Mouse (Mus musculus) fibroblast of lung, adult 2 months (primary cell): ENCODE results near the gene Nceh1.

Source experiments
- DNase-seq: peaks from one replicate; pipeline ENCODE4 v3.0.0-alpha.2; 2011; ENCODE audit warnings: low read depth

Nceh1 gene

DNA sequence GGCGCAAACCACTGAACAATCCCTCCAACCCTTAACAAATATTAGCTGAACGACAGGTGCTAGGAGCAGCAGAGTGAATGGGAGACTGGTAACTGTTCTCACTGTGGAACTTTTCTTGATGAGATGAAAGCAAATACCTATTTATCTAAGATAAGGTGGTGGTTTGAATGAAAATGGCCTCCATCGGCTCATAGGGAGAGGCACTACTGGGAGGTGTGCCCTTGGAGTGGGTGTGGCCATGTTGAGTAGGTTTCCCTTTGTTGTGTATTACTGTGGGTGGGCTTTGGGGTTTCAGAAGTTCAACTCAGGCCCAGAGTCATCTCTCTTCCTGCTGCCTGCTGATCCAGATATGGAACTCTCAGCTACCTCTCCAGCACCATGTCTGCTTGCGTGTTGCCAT lies 8.1 kb downstream of the Nceh1 start:
- DNase-seq: no peak

GRCm38 (mm10) chr3:27191856-27192255 lies 9.1 kb downstream of the Nceh1 start:
- DNase-seq: no peak

- no peak for DNase-seq
Measured at GRCm38 (mm10) chr3:27193844-27194317, 11.1 kb downstream of the Nceh1 start.

GRCm38 (mm10) chr3:27195153-27195552 lies 12.4 kb downstream of the Nceh1 start:
- DNase-seq: no peak

DNA sequence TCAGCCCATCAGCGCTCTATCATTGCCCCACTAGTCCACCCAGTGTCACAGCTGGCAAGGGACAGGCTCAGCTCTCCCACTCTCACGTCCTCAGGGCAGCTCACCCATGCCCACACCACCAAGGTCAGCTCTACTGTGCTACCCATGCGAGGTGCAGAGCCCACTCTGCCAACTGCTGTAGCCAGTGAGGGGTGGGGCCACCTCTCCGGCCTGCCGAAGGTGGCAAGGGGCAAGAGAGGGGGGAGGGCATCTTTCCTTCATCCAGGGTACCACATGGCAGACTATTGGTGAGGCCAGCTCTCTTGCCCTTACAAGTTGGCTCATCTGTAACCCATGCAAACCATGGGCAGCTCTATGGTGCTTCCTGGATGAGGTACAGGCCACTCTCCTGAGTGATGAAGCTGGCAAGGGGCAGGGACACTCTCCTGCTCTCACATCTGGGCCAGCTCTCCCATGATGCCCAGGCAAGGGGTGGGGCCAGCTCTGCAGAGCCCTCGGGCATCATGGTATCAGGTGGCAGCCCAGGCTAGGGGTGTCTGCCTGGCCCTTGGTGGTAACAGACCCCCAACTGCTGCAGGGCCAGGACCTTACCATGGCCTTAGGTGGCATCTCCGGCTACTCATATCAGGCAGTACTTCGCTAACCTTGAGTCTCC lies 12.9 kb downstream of the Nceh1 start:
- no peak for DNase-seq

DNA sequence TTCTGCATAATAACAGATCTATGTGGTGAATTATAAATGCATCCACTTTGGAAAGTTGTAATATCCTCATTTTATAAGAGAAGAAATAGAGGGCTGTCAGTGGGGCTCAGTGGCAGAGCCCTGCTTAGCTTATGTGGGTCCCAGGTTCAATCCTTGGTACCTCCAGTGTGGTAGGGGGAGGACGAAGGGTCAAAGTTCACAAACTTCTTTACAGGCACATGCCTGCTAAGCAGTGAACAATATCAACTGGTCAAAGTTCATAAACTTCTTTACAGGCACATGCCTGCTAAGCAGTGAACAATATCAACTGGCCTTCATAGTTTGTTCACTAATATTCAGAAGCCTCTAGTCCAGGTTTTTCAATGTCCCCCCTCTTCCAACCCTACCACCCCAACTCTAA lies 13.8 kb downstream of the Nceh1 start:
- no peak for DNase-seq

DNA sequence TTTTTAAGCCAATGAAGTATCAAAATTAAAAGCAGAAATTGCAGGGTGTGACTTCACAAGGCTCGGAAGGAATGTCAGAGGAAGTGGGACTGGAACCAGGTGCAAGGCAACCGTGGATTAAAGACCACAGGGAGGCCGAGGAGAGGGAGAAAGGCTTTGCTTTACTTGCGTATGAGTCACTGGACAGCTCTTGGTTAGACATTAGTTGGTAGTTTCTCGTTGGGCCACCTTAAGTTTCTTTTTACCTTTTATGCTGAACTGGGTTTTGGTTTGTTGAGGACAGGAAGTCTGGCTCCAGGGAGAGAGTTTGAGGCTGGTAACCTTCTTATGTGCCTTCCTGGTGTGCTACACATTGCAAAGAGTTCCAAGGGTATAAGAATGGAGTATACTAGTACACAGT lies 15.1 kb downstream of the Nceh1 start:
- no peak for DNase-seq

DNA sequence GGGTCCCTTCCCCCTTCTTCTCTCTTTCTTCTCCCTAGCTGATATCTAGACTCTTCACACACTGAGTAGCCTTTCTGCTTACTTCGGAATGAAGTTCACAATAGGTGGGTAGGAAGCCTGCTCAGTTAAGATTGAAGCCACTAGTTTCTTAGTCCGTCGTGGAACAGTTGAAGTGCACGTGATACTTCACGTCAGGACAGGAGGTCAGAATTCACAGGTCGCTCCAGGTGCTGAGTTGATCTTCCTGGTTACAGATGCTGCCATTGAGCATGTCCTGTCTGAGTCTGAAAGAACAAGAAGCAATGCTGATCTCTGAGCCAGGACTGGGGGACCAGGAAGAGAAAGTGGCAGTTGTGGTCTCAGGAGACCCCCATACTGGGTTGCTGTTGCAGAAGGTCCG lies 16.4 kb downstream of the Nceh1 start:
- DNase-seq: no peak

DNA sequence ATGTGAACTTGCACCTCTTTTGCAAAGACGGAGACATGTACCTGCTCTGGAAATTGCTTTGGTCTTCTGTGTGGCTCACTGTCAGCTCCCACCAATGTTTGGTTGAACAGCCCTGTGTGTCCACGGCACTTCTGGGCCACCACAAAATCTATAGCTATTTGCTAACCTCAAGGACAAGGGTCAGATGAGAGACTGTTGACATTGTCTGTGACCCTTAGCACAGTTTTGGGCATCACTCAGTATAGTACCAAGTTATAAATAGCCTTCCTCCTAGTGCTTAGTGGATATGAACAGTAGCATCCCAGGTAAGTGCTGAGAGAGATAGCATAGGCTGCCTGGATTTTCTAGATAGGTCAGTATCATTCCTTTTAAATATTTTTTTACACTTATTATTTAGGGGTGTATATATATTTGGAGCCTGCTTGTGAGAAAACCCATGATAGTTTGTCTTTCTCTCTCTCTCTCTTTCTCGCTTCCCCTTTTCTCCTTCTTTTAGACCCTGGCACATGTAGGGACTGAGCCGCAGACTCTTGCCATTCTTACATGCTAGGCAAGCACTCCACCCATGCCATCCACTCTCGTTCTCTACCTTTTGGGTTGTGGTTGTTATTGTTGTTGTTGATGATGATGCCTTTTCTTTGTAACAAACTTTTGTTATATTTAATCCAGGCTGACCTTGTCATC lies 19.1 kb downstream of the Nceh1 start:
- no peak for DNase-seq

DNA sequence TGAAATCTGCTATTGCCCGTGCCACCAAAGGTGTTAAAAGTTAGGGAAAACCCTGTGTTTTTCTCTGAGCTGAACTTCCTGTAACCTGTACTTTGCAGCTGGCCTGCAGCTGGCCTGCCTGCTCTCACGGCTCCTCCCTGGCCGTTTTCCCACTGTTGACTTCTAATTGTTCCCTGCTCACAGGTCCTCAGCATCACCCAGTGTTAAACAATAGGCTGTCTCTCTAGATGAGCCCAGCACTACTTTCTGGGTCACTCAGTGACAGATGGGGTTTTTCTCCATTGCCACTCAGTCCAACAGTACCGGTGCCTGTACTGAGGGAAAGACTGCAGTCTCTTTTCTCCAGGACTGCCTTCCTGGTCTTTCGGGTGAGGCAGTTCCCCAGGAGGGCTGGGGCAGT lies 22.3 kb downstream of the Nceh1 start:
- DNase-seq: no peak

GRCm38 (mm10) chr3:27205514-27206220 lies 22.9 kb downstream of the Nceh1 start:
- DNase-seq: no peak

GRCm38 (mm10) chr3:27206221-27206560 lies 23.4 kb downstream of the Nceh1 start:
- DNase-seq: no peak

- no peak for DNase-seq
Measured at GRCm38 (mm10) chr3:27206577-27206976, 23.8 kb downstream of the Nceh1 start.

DNA sequence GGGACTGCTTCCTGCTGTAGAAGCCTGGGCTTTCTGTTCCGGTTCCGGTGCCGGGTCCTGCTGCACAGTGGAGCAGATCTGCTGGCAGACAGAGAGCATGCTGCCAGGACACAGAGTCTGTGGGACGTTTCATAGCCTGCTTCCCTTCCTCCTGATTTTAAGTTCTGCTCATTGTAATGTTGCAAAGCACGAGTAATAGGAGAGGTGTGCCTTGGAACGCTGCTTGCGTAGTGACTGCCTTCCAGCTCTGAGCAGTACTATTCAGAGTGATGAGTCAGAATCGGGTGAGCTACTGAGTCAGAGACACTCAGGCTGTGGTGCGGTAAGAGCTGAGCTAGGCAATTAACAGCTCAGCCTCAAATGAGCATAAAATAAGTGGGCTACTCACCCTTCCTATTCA lies 26.9 kb downstream of the Nceh1 start:
- DNase-seq: peak; percentile 92

- DNase-seq: no peak
Measured at GRCm38 (mm10) chr3:27210271-27210670, 27.5 kb downstream of the Nceh1 start.

DNA sequence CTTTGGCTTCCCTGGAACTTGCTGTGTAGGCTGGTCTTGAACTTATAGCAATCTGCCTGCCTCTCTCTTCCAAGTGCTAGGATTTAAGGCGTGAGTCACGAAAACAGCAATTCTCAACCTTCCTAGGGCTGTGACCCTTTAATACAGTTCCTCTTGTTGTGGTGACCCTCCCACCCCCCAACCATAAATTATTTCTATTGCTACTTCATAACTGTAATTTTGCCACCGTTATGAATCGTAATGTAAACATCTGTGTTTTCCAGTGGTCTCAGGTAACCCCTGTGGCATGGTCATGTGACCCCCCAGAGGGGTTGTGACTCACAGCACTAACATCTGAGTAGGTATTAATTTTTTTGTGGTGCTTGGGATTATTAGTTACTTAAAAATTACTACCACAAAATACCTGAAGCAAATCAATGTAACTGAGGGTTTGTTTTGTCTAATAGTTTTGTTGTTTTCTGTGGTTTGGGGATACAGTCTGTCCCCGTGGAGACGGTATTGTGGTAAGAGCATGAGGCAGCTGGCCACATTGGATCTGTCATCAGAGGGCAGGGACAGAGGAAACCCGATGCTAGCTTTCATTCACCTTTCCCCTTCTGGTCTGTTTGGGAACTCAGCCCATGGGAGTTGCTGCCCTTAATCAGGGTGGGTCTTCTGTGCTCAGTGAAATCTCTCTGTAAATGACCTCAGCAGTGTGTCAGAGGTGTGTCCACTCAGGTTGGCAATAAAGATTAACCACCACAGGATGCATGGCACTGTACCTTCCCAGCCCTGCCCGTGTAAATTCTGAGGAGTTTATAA lies 31.5 kb downstream of the Nceh1 start:
- DNase-seq: no peak

DNA sequence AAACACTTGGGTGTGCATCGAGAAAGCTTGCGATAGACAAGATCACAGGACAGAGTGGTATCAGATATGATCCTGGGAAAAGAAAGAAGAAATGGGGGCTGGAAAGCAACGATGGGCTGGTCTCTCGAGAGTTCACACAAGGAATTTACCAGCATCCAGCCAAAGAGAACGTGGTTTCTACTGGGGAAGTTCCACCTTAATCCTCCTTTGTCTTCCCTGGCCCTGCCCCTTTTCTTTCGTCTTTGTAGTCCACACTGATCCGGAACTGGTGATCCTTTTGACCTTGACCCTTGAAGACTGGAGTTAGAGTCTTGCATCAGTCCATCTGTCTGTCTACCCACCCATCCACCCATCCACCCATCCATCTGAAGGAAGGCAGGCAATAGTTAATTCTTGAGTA lies 34.6 kb downstream of the Nceh1 start:
- no peak for DNase-seq

DNA sequence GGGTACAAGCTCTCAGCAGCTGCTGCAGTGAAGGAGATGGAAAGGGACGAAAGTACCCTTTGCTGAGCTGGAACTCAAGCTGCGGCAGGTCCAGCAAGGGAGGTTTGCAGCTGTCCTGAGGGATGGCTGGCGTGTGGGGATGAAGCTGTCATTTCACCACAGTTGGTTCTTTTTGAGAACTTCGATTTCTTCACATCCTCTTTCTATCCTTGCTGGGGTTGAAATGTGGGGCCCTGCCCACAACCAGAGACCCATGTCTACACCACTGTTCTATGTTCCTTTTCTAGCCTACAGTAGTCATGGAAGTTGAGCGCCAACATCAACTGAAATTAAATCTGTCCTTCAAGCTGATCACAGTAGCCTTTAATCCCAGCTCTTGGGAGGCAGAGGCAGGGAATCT lies 35.8 kb downstream of the Nceh1 start:
- no peak for DNase-seq

GRCm38 (mm10) chr3:27222052-27222451 lies 39.3 kb downstream of the Nceh1 start:
- no peak for DNase-seq

GRCm38 (mm10) chr3:27222488-27222887 lies 39.7 kb downstream of the Nceh1 start:
- no peak for DNase-seq

DNA sequence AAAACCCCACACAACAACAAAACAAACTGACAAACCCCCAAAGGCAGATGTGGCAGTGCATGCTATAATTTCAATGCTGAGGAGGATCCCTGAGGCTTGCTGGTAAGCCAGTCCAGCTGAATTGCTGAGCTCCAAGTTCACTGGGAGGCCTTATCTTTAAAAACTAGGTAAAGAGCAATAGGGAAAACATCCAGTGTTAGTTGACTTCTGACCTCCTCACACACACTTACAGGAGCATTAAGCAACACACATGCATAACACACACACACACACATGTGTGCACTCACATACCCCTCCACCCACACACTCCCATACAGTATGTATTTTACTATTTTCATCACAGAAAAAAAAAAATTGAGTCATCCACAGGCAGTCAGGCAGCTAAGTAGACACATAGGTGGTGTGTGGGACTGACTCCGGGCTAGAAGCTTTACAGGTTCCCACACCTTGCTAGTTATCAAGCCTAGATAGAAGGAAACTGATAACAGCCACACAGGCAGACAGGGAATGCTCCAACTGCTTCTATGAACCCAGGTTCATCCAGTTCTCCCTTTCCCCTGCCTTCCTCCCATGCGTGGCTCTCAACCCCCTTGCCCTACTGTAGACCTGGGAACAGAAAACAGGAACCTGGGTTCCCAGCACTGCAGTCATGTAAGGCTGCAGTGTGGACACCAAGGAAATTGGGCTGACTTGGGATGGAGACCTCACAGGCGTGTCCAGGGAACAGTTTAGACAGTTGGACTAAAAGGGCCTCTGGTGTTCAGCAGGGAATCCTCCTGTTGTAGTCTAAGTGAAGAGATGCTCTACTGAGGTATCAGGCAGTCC lies 45.1 kb downstream of the Nceh1 start:
- no peak for DNase-seq
